Mouse (Mus musculus): Measurements from ENCODE around the gene Scube2. TPM values are rescaled to one million over a fixed set of nuclear protein-coding genes. Genes with fewer than 3 reads are reported as not detected.

The Scube2 gene
- polyA plus RNA-seq, 1 experiment from 2014 or later: 0.38 TPM

DNA sequence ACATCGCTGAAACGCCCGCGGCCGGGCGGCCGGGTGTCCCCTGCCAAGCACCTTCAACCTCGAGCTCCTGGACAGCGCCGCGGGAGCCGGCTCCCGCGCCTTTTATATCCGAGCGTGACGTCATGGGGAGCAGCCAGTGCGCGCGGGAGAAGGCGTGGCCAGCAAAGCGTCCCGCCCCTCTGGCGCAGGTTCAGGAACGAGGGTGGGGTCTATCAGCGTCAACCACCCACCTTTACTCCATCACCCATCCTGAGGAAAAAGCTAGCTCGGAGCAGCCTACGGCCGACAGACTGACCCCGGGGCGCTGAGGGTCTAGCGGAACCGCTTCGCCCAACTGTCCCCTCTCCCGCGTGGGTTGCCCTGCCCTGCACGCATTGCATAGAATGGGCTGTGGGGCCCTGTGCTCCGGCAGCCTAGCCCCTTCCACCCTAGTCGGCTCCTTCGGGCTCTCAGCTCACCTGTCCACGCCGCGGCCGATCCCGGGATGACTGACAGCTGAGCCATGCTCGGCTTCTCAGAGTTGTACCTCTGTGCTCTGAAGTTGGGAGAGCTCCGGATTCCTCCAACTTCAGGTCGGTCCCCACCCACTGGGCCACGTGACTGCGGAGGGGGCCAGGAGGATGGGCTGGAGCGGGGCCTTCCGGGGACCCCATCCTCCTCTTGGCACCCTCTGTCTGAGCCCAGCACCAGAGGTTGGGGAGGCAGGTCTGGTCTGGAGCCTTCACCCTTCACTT, 83.8 kb downstream of the Scube2 start, which contains the start of gene Nrip3:
TSS of gene Nrip3 (minus strand) at position 556 of the 734 bp plus-strand sequence.
- peak; percentile 89 for ATAC-seq (replicated peaks; ENCODE audit: low FRiP score)
- H3K4me3 ChIP-seq (ENCODE audit: low read depth, low read length): peak within 1 kb of the TSS; percentile 56
- peaks cover 46% of the 10 kb centered on the region for H3K27me3 ChIP-seq (replicated peaks; ENCODE audit: control insufficient read depth, insufficient read depth, low read length)
- H3K9ac ChIP-seq (ENCODE audit: low read depth, low read length): peak within 1 kb of the TSS; percentile 26
- no peaks in the 10 kb centered on the region for H3K36me3 ChIP-seq (ENCODE audit: control insufficient read depth, insufficient read depth, low read length)
- peaks cover 7% of the 10 kb centered on the region for H3K4me1 ChIP-seq (replicated peaks; ENCODE audit: control insufficient read depth, insufficient read depth, low read length)
- peak; percentile 83 for DNase-seq (ENCODE audit: low spot score)
- H3K4me2 ChIP-seq: peak within 1 kb of the TSS; percentile 97
- 4% methylated on average over 52 of the region's 52 CpGs for WGBS
- H3K27ac ChIP-seq (ENCODE audit: low read depth, low read length): no peak within 1 kb of the TSS
- no peaks in the 10 kb centered on the region for H3K9me3 ChIP-seq (ENCODE audit: control insufficient read depth, low read length)

DNA sequence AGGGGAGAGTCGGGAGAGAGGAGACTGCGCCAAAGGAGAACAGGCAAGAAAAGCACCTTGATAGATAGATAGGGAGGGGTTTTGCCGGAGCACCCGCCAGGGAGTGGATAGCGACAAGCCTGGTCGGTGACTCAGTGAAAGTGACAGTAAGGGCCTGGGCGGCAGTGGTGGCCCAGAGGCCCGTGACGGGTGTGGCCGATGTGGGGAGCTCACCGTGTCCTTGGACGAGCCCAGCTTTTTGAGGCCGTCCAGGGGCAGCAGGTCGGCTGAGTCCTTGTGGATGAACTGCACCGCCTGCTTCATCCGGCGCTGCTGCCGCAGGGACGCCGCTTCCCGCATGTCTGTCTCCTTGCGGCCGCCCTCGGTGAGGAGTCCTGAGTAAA, 84.4 kb downstream of the Scube2 start:
- Histone ChIP-seq H3K4me2 (peak overlapping the region; percentile 97), H3K9me3 (ENCODE audit: control insufficient read depth, low read length) (no peaks in the 10 kb centered on the region), H3K9ac (ENCODE audit: low read depth, low read length) (peak overlapping the region; percentile 26; the same call in 1 of the 2 replicates), H3K36me3 (ENCODE audit: control insufficient read depth, insufficient read depth, low read length) (no peaks in the 10 kb centered on the region), H3K4me3 (ENCODE audit: low read depth, low read length) (peak overlapping the region; percentile 56), H3K27me3 (replicated peaks; ENCODE audit: control insufficient read depth, insufficient read depth, low read length) (peaks cover 46% of the 10 kb centered on the region), H3K4me1 (replicated peaks; ENCODE audit: control insufficient read depth, insufficient read depth, low read length) (peaks cover 7% of the 10 kb centered on the region), H3K27ac (ENCODE audit: low read depth, low read length) (no peak overlapping the region)
- DNase-seq (ENCODE audit: low spot score): no peak
- 2% methylated on average over 24 of the region's 24 CpGs for WGBS
- ATAC-seq (replicated peaks; ENCODE audit: low FRiP score): peak; percentile 75

GRCm38 (mm10) chr7:109772251-109772650, 93.2 kb downstream of the Scube2 start:
- DNase-seq (ENCODE audit: low spot score) (no peak), ATAC-seq (replicated peaks; ENCODE audit: low FRiP score) (no peak)
- no peak overlapping the region for H3K27ac ChIP-seq (ENCODE audit: low read depth, low read length)
- H3K4me2 ChIP-seq: no peak overlapping the region
- H3K4me3 ChIP-seq (ENCODE audit: low read depth, low read length): no peak overlapping the region
- H3K9me3 ChIP-seq (ENCODE audit: control insufficient read depth, low read length): no peaks in the 10 kb centered on the region
- no peaks in the 10 kb centered on the region for H3K36me3 ChIP-seq (ENCODE audit: control insufficient read depth, insufficient read depth, low read length)
- peaks cover 8% of the 10 kb centered on the region; the same call in 1 of the 2 replicates for H3K4me1 ChIP-seq (replicated peaks; ENCODE audit: control insufficient read depth, insufficient read depth, low read length)
- no peaks in the 10 kb centered on the region for H3K27me3 ChIP-seq (replicated peaks; ENCODE audit: control insufficient read depth, insufficient read depth, low read length)
- H3K9ac ChIP-seq (ENCODE audit: low read depth, low read length): no peak overlapping the region

- WGBS: 23% methylated on average over 2 of the region's 2 CpGs
- no peaks in the 10 kb centered on the region for H3K36me3 ChIP-seq (ENCODE audit: control insufficient read depth, insufficient read depth, low read length)
- H3K4me2 ChIP-seq: no peak overlapping the region
- peaks cover 8% of the 10 kb centered on the region; the same call in 1 of the 2 replicates for H3K4me1 ChIP-seq (replicated peaks; ENCODE audit: control insufficient read depth, insufficient read depth, low read length)
- H3K9me3 ChIP-seq (ENCODE audit: control insufficient read depth, low read length): no peaks in the 10 kb centered on the region
- no peak overlapping the region for H3K9ac ChIP-seq (ENCODE audit: low read depth, low read length)
- H3K4me3 ChIP-seq (ENCODE audit: low read depth, low read length): no peak overlapping the region
- H3K27me3 ChIP-seq (replicated peaks; ENCODE audit: control insufficient read depth, insufficient read depth, low read length): no peaks in the 10 kb centered on the region
- DNase-seq (ENCODE audit: low spot score): no peak
- no peak; the same call in 1 of the 2 replicates for ATAC-seq (replicated peaks; ENCODE audit: low FRiP score)
- no peak overlapping the region for H3K27ac ChIP-seq (ENCODE audit: low read depth, low read length)
Measured at GRCm38 (mm10) chr7:109768699-109769383, 96.6 kb downstream of the Scube2 start.

GRCm38 (mm10) chr7:109767575-109768350, 97.7 kb downstream of the Scube2 start:
- peak; percentile 74 for ATAC-seq (replicated peaks; ENCODE audit: low FRiP score)
- WGBS: 67% methylated on average over 7 of the region's 7 CpGs
- Histone ChIP-seq H3K4me3 (ENCODE audit: low read depth, low read length) (no peak overlapping the region), H3K36me3 (ENCODE audit: control insufficient read depth, insufficient read depth, low read length) (no peaks in the 10 kb centered on the region), H3K9ac (ENCODE audit: low read depth, low read length) (no peak overlapping the region), H3K4me1 (replicated peaks; ENCODE audit: control insufficient read depth, insufficient read depth, low read length) (peaks cover 8% of the 10 kb centered on the region; the same call in 1 of the 2 replicates), H3K27me3 (replicated peaks; ENCODE audit: control insufficient read depth, insufficient read depth, low read length) (no peaks in the 10 kb centered on the region), H3K27ac (ENCODE audit: low read depth, low read length) (no peak overlapping the region), H3K9me3 (ENCODE audit: control insufficient read depth, low read length) (no peaks in the 10 kb centered on the region), H3K4me2 (peak overlapping the region; percentile 10; the same call in 1 of the 2 replicates)
- no peak for DNase-seq (ENCODE audit: low spot score)

DNA sequence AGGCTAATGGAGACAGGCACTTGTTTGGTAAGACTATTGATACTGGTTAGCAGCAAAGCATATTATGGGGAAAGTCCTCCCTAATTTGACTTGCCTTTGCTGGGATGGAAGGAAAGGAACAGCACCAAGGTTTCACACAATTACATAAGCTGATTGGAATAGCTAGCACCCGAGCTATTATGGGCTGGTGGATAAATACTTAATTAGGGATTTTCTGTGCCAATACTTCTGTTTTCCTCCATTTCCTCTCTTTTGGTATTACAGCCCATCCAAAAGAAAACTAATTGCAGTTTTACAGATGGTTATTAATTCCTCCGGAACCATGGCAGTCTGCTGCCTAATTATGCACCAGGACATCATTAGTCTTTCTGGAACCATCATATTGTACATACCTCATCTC, 101.5 kb downstream of the Scube2 start:
- Histone ChIP-seq H3K36me3 (ENCODE audit: control insufficient read depth, insufficient read depth, low read length) (no peaks in the 10 kb centered on the region), H3K4me3 (ENCODE audit: low read depth, low read length) (no peak overlapping the region), H3K4me1 (replicated peaks; ENCODE audit: control insufficient read depth, insufficient read depth, low read length) (peaks cover 10% of the 10 kb centered on the region; the same call in 1 of the 2 replicates), H3K9ac (ENCODE audit: low read depth, low read length) (no peak overlapping the region), H3K27ac (ENCODE audit: low read depth, low read length) (no peak overlapping the region), H3K9me3 (ENCODE audit: control insufficient read depth, low read length) (no peaks in the 10 kb centered on the region), H3K27me3 (replicated peaks; ENCODE audit: control insufficient read depth, insufficient read depth, low read length) (no peaks in the 10 kb centered on the region), H3K4me2 (no peak overlapping the region)
- 85% methylated on average over 2 of the region's 2 CpGs for WGBS
- ATAC-seq (replicated peaks; ENCODE audit: low FRiP score) (no peak), DNase-seq (ENCODE audit: low spot score) (no peak)

DNA sequence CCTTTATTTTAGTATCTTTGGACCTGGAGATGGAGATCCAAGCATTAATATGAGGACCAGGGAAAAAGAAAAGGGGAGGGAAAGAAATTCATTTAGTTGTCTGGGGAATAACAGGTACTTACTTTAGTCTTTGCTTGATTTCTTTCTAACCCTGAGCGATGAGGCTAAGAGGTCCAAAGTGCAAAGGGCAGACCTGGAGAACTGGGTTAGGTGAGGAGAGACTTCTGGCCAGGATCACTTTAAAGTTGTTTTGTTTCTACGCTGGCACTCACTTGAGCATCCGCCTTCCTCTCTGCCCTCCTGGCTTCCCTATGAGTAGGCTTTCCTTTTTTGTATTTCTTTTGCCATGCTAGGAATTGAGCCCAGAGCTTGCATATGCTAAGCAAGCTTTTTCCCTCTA, 109.2 kb downstream of the Scube2 start:
- no peak for DNase-seq (ENCODE audit: low spot score)
- Histone ChIP-seq H3K4me1 (replicated peaks; ENCODE audit: control insufficient read depth, insufficient read depth, low read length) (peaks cover 5% of the 10 kb centered on the region; the same call in 1 of the 2 replicates), H3K9ac (ENCODE audit: low read depth, low read length) (no peak overlapping the region), H3K4me3 (ENCODE audit: low read depth, low read length) (no peak overlapping the region), H3K9me3 (ENCODE audit: control insufficient read depth, low read length) (no peaks in the 10 kb centered on the region), H3K4me2 (no peak overlapping the region), H3K36me3 (ENCODE audit: control insufficient read depth, insufficient read depth, low read length) (no peaks in the 10 kb centered on the region), H3K27ac (ENCODE audit: low read depth, low read length) (no peak overlapping the region), H3K27me3 (replicated peaks; ENCODE audit: control insufficient read depth, insufficient read depth, low read length) (no peaks in the 10 kb centered on the region)
- no peak for ATAC-seq (replicated peaks; ENCODE audit: low FRiP score)
- WGBS: 85% methylated on average over 3 of the region's 3 CpGs

DNA sequence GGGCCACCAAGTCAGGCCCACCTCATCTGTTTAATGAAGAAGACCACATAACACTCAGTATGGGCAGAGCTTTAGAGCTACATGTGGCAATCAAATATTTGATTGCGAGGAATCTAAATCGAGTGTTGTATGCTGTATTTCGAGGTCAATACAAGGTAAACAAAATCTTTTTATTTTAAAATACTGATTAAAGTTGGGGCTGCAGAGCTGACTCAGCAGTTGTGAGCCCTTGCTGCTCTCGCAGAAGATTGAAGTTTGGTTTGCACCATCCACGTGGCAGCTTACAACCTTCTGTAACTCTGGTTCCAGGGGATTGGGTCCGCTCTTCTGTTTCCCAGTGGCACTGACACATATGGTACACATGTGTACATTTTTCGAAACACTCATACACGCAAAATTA, 111.4 kb downstream of the Scube2 start:
- Histone ChIP-seq H3K9me3 (ENCODE audit: control insufficient read depth, low read length) (no peaks in the 10 kb centered on the region), H3K4me2 (no peak overlapping the region), H3K9ac (ENCODE audit: low read depth, low read length) (no peak overlapping the region), H3K27me3 (replicated peaks; ENCODE audit: control insufficient read depth, insufficient read depth, low read length) (no peaks in the 10 kb centered on the region), H3K4me3 (ENCODE audit: low read depth, low read length) (no peak overlapping the region), H3K27ac (ENCODE audit: low read depth, low read length) (no peak overlapping the region), H3K36me3 (ENCODE audit: control insufficient read depth, insufficient read depth, low read length) (no peaks in the 10 kb centered on the region), H3K4me1 (replicated peaks; ENCODE audit: control insufficient read depth, insufficient read depth, low read length) (peaks cover 7% of the 10 kb centered on the region; the same call in 1 of the 2 replicates)
- WGBS: 87% methylated on average over 8 of the region's 8 CpGs
- DNase-seq (ENCODE audit: low spot score): no peak
- no peak for ATAC-seq (replicated peaks; ENCODE audit: low FRiP score)

Data from liver, embryonic 11.5 days (tissue).